Mouse (Mus musculus): ENCODE results near the gene Gnai2.

Gene Gnai2

GRCm38 (mm10) chr9:107611456-107612190 lies 23.5 kb downstream of the Gnai2 start:
- no peak for DNase-seq (ENCODE audit: extremely low read depth, low read depth)

- no peak for DNase-seq (ENCODE audit: extremely low read depth, low read depth)
Observed at GRCm38 (mm10) chr9:107609433-107609830, 25.7 kb downstream of the Gnai2 start.

GRCm38 (mm10) chr9:107608741-107609432 lies 26.3 kb downstream of the Gnai2 start, which contains the start of gene Sema3b:
Gene Sema3b (minus strand): TSS chr9:107609229.
- no peak for DNase-seq (ENCODE audit: extremely low read depth, low read depth)

GRCm38 (mm10) chr9:107607653-107608245 lies 27.4 kb downstream of the Gnai2 start:
- DNase-seq (ENCODE audit: extremely low read depth, low read depth), result no peak

GRCm38 (mm10) chr9:107607036-107607435 lies 28.1 kb downstream of the Gnai2 start:
- DNase-seq (ENCODE audit: extremely low read depth, low read depth), result no peak

GRCm38 (mm10) chr9:107606591-107606990 lies 28.6 kb downstream of the Gnai2 start:
- no peak for DNase-seq (ENCODE audit: extremely low read depth, low read depth)

- DNase-seq (ENCODE audit: extremely low read depth, low read depth), result no peak
Observed at GRCm38 (mm10) chr9:107605041-107605661, 30.0 kb downstream of the Gnai2 start.

- DNase-seq (ENCODE audit: extremely low read depth, low read depth), result no peak
Observed at GRCm38 (mm10) chr9:107603251-107603650, 31.9 kb downstream of the Gnai2 start.

GRCm38 (mm10) chr9:107602068-107602648 lies 33.0 kb downstream of the Gnai2 start:
- DNase-seq (ENCODE audit: extremely low read depth, low read depth), result peak; percentile 69

- no peak for DNase-seq (ENCODE audit: extremely low read depth, low read depth)
Observed at GRCm38 (mm10) chr9:107601275-107601674, 33.9 kb downstream of the Gnai2 start.

- no peak for DNase-seq (ENCODE audit: extremely low read depth, low read depth)
Observed at GRCm38 (mm10) chr9:107600745-107601144, 34.4 kb downstream of the Gnai2 start.

- DNase-seq (ENCODE audit: extremely low read depth, low read depth), result no peak
Observed at GRCm38 (mm10) chr9:107599842-107600241, 35.3 kb downstream of the Gnai2 start.

GRCm38 (mm10) chr9:107599433-107599832 lies 35.7 kb downstream of the Gnai2 start:
- DNase-seq (ENCODE audit: extremely low read depth, low read depth), result no peak

GRCm38 (mm10) chr9:107598385-107598784 lies 36.8 kb downstream of the Gnai2 start:
- DNase-seq (ENCODE audit: extremely low read depth, low read depth), result no peak

GRCm38 (mm10) chr9:107596619-107597569 lies 38.3 kb downstream of the Gnai2 start:
- no peak for DNase-seq (ENCODE audit: extremely low read depth, low read depth)

GRCm38 (mm10) chr9:107594281-107595062 lies 40.7 kb downstream of the Gnai2 start:
- no peak for DNase-seq (ENCODE audit: extremely low read depth, low read depth)

- DNase-seq (ENCODE audit: extremely low read depth, low read depth), result no peak
Observed at GRCm38 (mm10) chr9:107593101-107593976, 41.8 kb downstream of the Gnai2 start.

GRCm38 (mm10) chr9:107590773-107591060 lies 44.5 kb downstream of the Gnai2 start:
- no peak for DNase-seq (ENCODE audit: extremely low read depth, low read depth)

Data from MEL-GATA-1-ER (cell line).